Mouse (Mus musculus) C2C12 (cell line): Measurements from ENCODE around the gene Cep57l1.

Experiments used
- CTCF ChIP-seq: IDR thresholded peaks from one replicate; pipeline ENCODE4 v1.5.1; 2011; ENCODE audit not compliant: control insufficient read depth, insufficient read depth, insufficient read length
- MAX ChIP-seq: IDR thresholded peaks from one replicate; pipeline ENCODE4 v1.6.1; 2011; ENCODE audit warnings: mild to moderate bottlenecking, control low read depth
- MYOD1 ChIP-seq: IDR thresholded peaks from one replicate; pipeline ENCODE4 v1.6.1; 2011; ENCODE audit warnings: low read depth; ENCODE audit not compliant: control insufficient read depth, insufficient read length
- MYOG ChIP-seq: IDR thresholded peaks from one replicate; pipeline ENCODE4 v1.6.1; 2011; ENCODE audit not compliant: control insufficient read depth, insufficient read length; ENCODE audit errors: extremely low read depth

DNA sequence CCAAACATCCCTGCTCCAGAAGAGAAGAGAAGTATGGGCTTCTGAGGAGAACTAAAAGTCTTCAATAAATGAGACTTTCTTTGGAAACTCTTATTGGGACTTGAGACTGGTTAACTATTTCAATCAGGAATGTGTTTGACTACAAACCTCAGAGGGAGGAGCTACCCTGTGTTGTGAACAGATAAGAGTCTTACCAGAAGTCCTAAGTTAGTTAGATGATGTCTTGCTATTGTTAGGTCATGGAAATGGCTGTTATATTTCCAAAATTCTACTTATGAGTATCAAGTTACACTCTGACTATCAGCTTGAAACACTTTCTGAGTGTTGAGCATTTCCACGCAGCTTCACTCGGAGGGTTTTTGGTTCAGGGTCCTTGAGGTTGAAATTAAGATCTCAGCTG is 39.0 kb upstream of the Cep57l1 start:
- TF ChIP-seq MAX, result no peak
- no peak for TF ChIP-seq CTCF
- TF ChIP-seq MYOG, result no peak
- TF ChIP-seq MYOD1, result no peak
